Mouse (Mus musculus) heart, embryonic 14.5 days (tissue): ENCODE results near the gene Acyp1. TPM values are rescaled to one million over a fixed set of nuclear protein-coding genes. Genes with fewer than 3 reads are reported as not detected.

Source experiments
- ATAC-seq: fragments of 200-750 bp; cut with Nextera tagmentation; 2 replicates; pipeline ENCODE4 v1.8.0; 2017; ENCODE audit warnings: low read depth, moderate TSS enrichment; ENCODE audit not compliant: insufficient number of reproducible peaks, insufficient read depth, low FRiP score
- H3K27ac ChIP-seq, 2 experiments: fragments of 200-500 bp in 1 of 2; fragments of 300-500 bp in 1 of 2; sonication (generic) in 1 of 2; replicated peaks in 1 of 2; 2 replicates each; pipeline ENCODE4 v1.5.1; 2012 to 2014; ENCODE audit warnings: low read depth in 2 of 2, low read length in 2 of 2, control low read depth in 1 of 2, mild to moderate bottlenecking in 1 of 2, mixed read lengths in 1 of 2; ENCODE audit not compliant: control insufficient read depth in 1 of 2, insufficient read depth in 1 of 2
- H3K27me3 ChIP-seq: fragments of 300-500 bp; sonication (generic); 2 replicates; pipeline ENCODE4 v1.6.1; 2014; ENCODE audit warnings: mild to moderate bottlenecking, low read length, control low read depth; ENCODE audit not compliant: control insufficient read depth, insufficient read depth
- H3K36me3 ChIP-seq: fragments of 300-500 bp; sonication (generic); 2 replicates; pipeline ENCODE4 v1.6.1; 2014; ENCODE audit warnings: mild to moderate bottlenecking, control low read depth, low read length, mixed read lengths; ENCODE audit not compliant: control insufficient read depth, insufficient read depth
- H3K4me1 ChIP-seq, 2 experiments: fragments of 200-500 bp in 1 of 2; fragments of 300-500 bp in 1 of 2; sonication (generic) in 1 of 2; 2 replicates each; pipeline ENCODE4 v1.6.1; 2012 to 2014; ENCODE audit warnings: low read length in 2 of 2, control low read depth in 1 of 2, mixed read lengths in 1 of 2; ENCODE audit not compliant: control insufficient read depth in 2 of 2, insufficient read depth in 2 of 2
- H3K4me2 ChIP-seq: fragments of 300-500 bp; sonication (generic); 2 replicates; pipeline ENCODE4 v1.6.1; 2014; ENCODE audit warnings: mild to moderate bottlenecking, low read length
- H3K4me3 ChIP-seq, 2 experiments: fragments of 200-500 bp in 1 of 2; fragments of 300-500 bp in 1 of 2; sonication (generic) in 1 of 2; 2 replicates each; pipeline ENCODE4 v1.5.1; 2012 to 2014; ENCODE audit warnings: low read length in 2 of 2, mild to moderate bottlenecking in 2 of 2, control low read depth in 1 of 2, low read depth in 1 of 2, moderate library complexity in 1 of 2; ENCODE audit not compliant: control insufficient read depth in 1 of 2, insufficient read depth in 1 of 2
- H3K9ac ChIP-seq: fragments of 300-500 bp; sonication (generic); 2 replicates; pipeline ENCODE4 v1.6.1; 2014; ENCODE audit warnings: mild to moderate bottlenecking, low read length
- H3K9me3 ChIP-seq: fragments of 300-500 bp; sonication (generic); 2 replicates; pipeline ENCODE4 v1.6.1; 2016; ENCODE audit warnings: low read length, control low read depth; ENCODE audit not compliant: control insufficient read depth
- WGBS: fragments of 180-500 bp; shearing (Covaris S2); extraction: QIAGEN DNeasy Blood & Tissue Kit; methylation state at CpG from one replicate; pipeline ENCODE4 v1.1.7; 2014; 5-methylcytosine and 5-hydroxymethylcytosine counted together
- polyA plus RNA-seq: library from polyadenylated mRNA; unstranded; fragments of >200 nt; fragmentation: Nextera tagmentation; extraction: Ambion mirVana; gene quantifications from 2 replicates; pipeline ENCODE4 v1.2.1, GENCODE M21; 2014

Gene Acyp1
- polyA plus RNA-seq, 1 experiment from 2014 or later, result 79.7 TPM

DNA sequence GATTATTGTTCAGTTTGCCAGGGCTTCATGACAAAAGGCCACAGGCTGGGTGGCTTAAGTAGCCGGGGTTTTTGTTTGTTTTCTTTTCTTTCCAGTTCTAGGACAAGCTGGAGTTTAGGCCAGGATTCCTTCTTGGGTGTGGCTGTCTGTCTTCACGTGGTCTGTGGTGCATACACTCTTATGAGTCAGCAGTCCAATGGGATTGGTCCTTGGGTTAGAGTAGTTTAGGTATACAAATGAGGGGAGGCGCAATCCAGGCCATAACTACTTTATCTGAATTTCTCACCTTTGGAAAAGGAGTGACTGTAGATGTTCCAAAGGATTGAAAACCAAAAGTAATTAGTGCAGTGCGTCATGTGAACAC, 16.4 kb downstream of the Acyp1 start:
- Histone ChIP-seq H3K36me3 (peaks cover 19% of the 10 kb centered on the region), H3K9me3 (peaks cover 3% of the 10 kb centered on the region; the same call in 1 of the 2 replicates)

DNA sequence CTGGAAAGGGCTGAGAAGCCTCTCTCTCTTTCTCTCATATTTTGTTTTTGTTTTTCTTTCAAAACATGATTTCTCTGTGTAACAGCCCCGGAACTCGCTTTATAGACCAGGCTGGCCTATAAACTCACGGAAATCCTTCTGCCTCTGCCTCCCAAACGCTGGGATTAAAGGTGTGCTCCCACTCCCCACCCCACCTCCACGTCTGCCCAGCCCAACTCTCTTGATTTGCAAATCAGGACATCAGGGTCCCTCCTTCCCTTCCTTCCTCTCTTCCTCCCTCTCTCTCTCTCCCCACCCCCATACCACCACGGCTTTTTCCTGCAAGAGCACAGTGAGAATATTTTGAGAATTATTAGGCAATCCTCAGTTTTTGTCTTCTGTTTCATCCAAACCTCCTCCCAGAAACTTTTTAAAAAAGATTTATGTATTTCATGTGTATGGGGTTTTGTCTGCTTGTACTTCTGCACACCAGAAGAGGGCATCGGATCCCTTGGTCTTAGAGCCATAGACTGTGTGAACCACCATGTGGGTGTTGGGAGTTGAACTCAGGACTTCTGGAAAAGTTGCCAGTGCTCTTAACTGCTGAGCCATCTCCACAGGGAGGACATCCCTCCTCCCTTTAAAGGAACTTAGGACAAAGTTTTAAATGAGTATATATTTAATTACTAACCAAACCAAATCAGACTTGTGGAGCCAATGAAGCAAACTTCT, 17.0 kb downstream of the Acyp1 start:
- Histone ChIP-seq H3K9me3 (peaks cover 3% of the 10 kb centered on the region; the same call in 1 of the 2 replicates), H3K4me2 (no peak overlapping the region), H3K27me3 (no peaks in the 10 kb centered on the region), H3K36me3 (peaks cover 16% of the 10 kb centered on the region), H3K9ac (no peak overlapping the region), H3K27ac (no peak overlapping the region), H3K4me1 (peaks cover 2 to 4% of the 10 kb centered on the region in 2 experiments; a peak in 3 of 4 replicates), H3K4me3 (no peak overlapping the region)
- WGBS, result 65% methylated on average over 7 of the region's 7 CpGs
- no peak for ATAC-seq

More for the DNA sequence above, 16.4 kb downstream of the Acyp1 start:
- Histone ChIP-seq H3K4me1 (peaks cover 2 to 4% of the 10 kb centered on the region in 2 experiments; a peak in 3 of 4 replicates), H3K9ac (no peak overlapping the region), H3K27ac (no peak overlapping the region), H3K4me2 (no peak overlapping the region), H3K4me3 (no peak overlapping the region), H3K27me3 (no peaks in the 10 kb centered on the region)
- WGBS, result 61% methylated on average over 4 of the region's 4 CpGs
- ATAC-seq, result no peak

DNA sequence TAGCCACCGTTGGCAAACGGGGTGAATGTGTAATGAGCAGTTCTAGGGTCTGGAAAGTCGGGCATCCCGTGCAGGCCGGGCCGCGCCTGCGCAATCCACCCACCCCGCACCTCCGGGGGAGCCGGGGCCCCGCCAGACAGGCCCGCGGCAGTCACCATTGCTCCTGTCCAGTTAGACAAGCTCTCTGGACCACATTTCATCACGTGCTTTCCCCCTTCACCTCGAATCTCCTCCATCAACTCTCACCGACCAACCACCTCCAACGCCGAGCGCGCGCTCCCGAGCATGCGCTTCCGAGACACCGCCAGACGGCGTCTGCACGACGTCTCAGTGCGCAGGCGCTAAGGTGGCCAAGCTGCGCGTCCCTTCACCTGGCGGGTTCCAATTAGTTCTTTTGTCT, 17.9 kb downstream of the Acyp1 start, which contains the start of gene Mlh3:
Mlh3 (minus strand) TSS at position 281 of the 400 bp plus-strand sequence.
- no peaks in the 10 kb centered on the region for H3K27me3 ChIP-seq
- H3K9me3 ChIP-seq, result peaks cover 3% of the 10 kb centered on the region; the same call in 1 of the 2 replicates
- peak within 1 kb of the TSS; percentile 74 for H3K4me2 ChIP-seq
- peak; percentile 68 for ATAC-seq
- H3K4me1 ChIP-seq, result peaks cover 2 to 8% of the 10 kb centered on the region in 2 experiments; a peak in 3 of 4 replicates
- peak within 1 kb of the TSS; percentile 64 to 95 for H3K4me3 ChIP-seq
- H3K36me3 ChIP-seq, result 0 out of 2 replicates have a peak, but pooled peaks cover 7% of the 10 kb centered on the region
- H3K9ac ChIP-seq, result peak within 1 kb of the TSS; percentile 81
- peak within 1 kb of the TSS; percentile 75 to 79 for H3K27ac ChIP-seq
- 1% methylated on average over 35 of the region's 35 CpGs for WGBS

DNA sequence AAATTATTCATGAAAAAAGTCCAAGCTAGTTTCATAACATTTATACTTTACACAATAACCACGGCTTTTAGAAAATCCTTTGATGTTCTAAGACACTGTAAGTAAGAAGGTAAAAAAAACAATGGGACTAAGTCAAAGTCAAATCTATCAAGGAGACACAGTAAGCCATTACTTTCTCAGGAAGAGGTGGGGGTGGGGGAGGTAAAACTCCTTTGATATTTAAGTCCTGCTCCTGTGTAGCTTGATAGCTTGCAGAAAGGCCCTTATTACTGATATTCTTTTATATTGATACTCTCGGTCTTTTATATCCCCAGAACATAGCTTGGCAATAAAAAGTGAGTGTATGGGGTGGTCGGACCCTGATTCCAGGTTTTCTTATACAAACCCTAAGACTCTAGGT, 18.4 kb downstream of the Acyp1 start:
- 47% methylated on average over 3 of the region's 3 CpGs for WGBS

DNA sequence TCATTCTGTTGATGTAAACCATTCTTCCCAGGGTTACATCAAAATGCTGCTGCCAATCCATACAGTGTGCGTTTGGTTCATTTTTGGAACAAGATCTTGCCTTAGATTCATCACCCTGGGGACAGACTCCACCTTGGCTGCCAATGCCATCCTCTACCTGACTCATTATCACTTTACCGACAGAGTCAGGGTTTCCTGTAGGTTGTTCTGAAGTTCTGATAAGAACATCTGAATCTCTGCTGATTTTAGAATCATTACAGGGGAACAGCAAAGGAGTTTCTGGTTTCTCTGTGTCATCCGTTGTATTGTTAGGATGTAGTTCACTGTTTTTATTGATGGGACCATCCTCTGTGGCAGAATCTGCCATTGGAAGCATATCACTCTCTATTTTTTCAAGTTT, 22.0 kb downstream of the Acyp1 start:
- WGBS, result 72% methylated on average over 3 of the region's 3 CpGs
- Histone ChIP-seq H3K9me3 (no peaks in the 10 kb centered on the region), H3K4me2 (no peak overlapping the region), H3K36me3 (no peaks in the 10 kb centered on the region), H3K9ac (no peak overlapping the region), H3K4me1 (peaks cover 3 to 17% of the 10 kb centered on the region in 2 experiments; a peak in 3 of 4 replicates), H3K27ac (no peak overlapping the region), H3K4me3 (no peak overlapping the region), H3K27me3 (no peaks in the 10 kb centered on the region)
- no peak for ATAC-seq

More for the DNA sequence above, 18.4 kb downstream of the Acyp1 start:
- no peaks in the 10 kb centered on the region for H3K27me3 ChIP-seq
- peak overlapping the region; percentile 75 to 79; a peak in 3 of 4 replicates for H3K27ac ChIP-seq
- peaks cover 2 to 12% of the 10 kb centered on the region in 2 experiments; a peak in 3 of 4 replicates for H3K4me1 ChIP-seq
- peak overlapping the region; percentile 74 for H3K4me2 ChIP-seq
- H3K36me3 ChIP-seq, result 0 out of 2 replicates have a peak, but pooled peaks cover 3% of the 10 kb centered on the region
- H3K9ac ChIP-seq, result peak overlapping the region; percentile 81
- peak overlapping the region; percentile 64 to 95 for H3K4me3 ChIP-seq
- ATAC-seq, result no peak
- H3K9me3 ChIP-seq, result peaks cover 3% of the 10 kb centered on the region; the same call in 1 of the 2 replicates

DNA sequence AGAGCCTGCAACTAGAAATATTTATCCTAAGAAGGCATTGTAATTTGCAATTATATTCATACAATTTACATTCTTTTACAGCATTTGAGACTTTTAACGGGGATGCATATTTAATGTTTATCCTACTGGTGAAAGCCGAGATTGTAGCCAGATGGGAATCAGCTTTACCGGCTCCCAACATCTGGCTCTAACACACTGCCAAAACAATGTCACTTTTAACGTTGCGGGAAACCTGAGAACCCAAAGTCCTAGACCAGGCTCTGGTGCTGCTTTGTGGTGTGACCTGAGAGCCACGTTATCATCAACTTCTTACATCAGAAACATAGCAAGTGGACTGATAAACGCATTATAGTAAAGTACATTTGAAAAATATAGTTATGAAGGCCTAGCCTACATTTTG, 23.3 kb downstream of the Acyp1 start:
- 46% methylated on average over 7 of the region's 7 CpGs for WGBS
- no peak for ATAC-seq

DNA sequence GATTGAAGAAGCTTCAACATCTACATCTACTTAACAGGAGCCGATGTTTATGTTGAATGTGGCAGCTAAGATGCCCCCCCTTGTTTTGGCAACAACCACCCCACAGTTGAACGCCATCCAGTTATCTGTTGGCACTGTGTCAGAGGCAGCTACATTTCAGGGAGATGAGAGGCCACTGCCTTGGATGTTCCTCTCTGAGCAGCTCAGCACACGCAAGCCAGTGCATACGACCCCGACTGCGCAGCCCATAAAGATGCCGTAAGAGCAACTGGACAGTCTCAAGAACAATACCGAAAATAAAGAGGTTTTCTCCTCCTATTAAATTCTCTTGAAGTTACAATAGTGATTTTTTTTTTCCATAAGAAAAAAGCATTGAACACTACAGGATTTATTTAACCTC, 23.7 kb downstream of the Acyp1 start:
- H3K9me3 ChIP-seq, result no peaks in the 10 kb centered on the region
- no peak overlapping the region for H3K9ac ChIP-seq
- H3K36me3 ChIP-seq, result peaks cover 10% of the 10 kb centered on the region; the same call in 1 of the 2 replicates
- no peak overlapping the region for H3K27ac ChIP-seq
- ATAC-seq, result no peak
- H3K4me2 ChIP-seq, result no peak overlapping the region
- H3K27me3 ChIP-seq, result no peaks in the 10 kb centered on the region
- WGBS, result 69% methylated on average over 8 of the region's 8 CpGs
- no peak overlapping the region for H3K4me3 ChIP-seq
- peaks cover 3 to 14% of the 10 kb centered on the region in 2 experiments; a peak in 3 of 4 replicates for H3K4me1 ChIP-seq

More for the DNA sequence above, 23.3 kb downstream of the Acyp1 start:
- Histone ChIP-seq H3K27ac (no peak overlapping the region), H3K4me2 (no peak overlapping the region), H3K9ac (no peak overlapping the region), H3K36me3 (peaks cover 9% of the 10 kb centered on the region; the same call in 1 of the 2 replicates), H3K4me1 (peaks cover 3 to 16% of the 10 kb centered on the region in 2 experiments; a peak in 3 of 4 replicates), H3K9me3 (no peaks in the 10 kb centered on the region), H3K4me3 (no peak overlapping the region), H3K27me3 (no peaks in the 10 kb centered on the region)
